ENCODE assay signal across 10 mouse cellular contexts in genomic region chr13:83344611-83345319, GRCm38 (mm10).
DNase-seq lines count a peak whose midpoint lies in the region; ATAC-seq lines count a peak whose summit lies in the region.
"Had no signal": no experiment of that assay in that cellular context is flagged by ENCODE, and none has a peak within 500 bp of the region (broad histone marks: within the 10 kb centered on the region; RNA-seq: fewer than 3 reads in every experiment).

No protein-coding gene starts in this region.

- H3K36me3 ChIP-seq in heart, embryonic 16.5 days (ENCODE audit: control insufficient read depth, insufficient read depth), result no peaks in the 10 kb centered on the region
- H3K36me3 ChIP-seq: embryonic facial prominence, embryonic 12.5 days had no signal

- ATAC-seq in heart, embryonic 16.5 days (replicated peaks; ENCODE audit: extremely low read depth, insufficient read depth, low FRiP score), result no peak
- ATAC-seq in megakaryocyte-erythroid progenitor cell, adult 5-6 weeks (replicated peaks; ENCODE audit: low FRiP score, low TSS enrichment, poor library complexity, severe bottlenecking), result peak; percentile 95

- H3K9ac ChIP-seq in heart, embryonic 16.5 days (ENCODE audit: low read length), result no peak overlapping the region
- H3K9ac ChIP-seq: embryonic facial prominence, embryonic 12.5 days had no signal

- WGBS in heart, embryonic 16.5 days, result 35% methylated on average over 14 of the region's 14 CpGs

- H3K27ac ChIP-seq in heart, embryonic 16.5 days (ENCODE audit: low read length), result no peak overlapping the region
- H3K27ac ChIP-seq: embryonic facial prominence, embryonic 12.5 days had no signal

- no peak overlapping the region for H3K4me3 ChIP-seq in heart, embryonic 16.5 days (ENCODE audit: low read length)
- H3K4me3 ChIP-seq: embryonic facial prominence, embryonic 12.5 days had no signal

- no peaks in the 10 kb centered on the region for H3K9me3 ChIP-seq in heart, embryonic 16.5 days (replicated peaks; ENCODE audit: control insufficient read depth, low read length)
- H3K9me3 ChIP-seq: embryonic facial prominence, embryonic 12.5 days had no signal

- H3K4me1 ChIP-seq in heart, embryonic 16.5 days (ENCODE audit: control insufficient read depth, insufficient read depth, low read length), result no peaks in the 10 kb centered on the region
- H3K4me1 ChIP-seq: embryonic facial prominence, embryonic 12.5 days had no signal

- intact Hi-C loops in heart, postnatal 10 days (cut with DNase I), result no loop called here

- no peak for DNase-seq in heart, postnatal 10 days
- DNase-seq in MEL-GATA-1-ER (ENCODE audit: extremely low read depth, low read depth), result peak; percentile 50
- DNase-seq in forelimb bud, embryonic 11.5 days (ENCODE audit: low read depth, low spot score), result peak; percentile 11
- no peak for DNase-seq in layer of hippocampus, adult 18-20 months (ENCODE audit: low spot score in 2 of 2)
- no peak for DNase-seq in adrenal gland, postnatal 10 days
- DNase-seq in thymus, postnatal 14 days, result no peak
- DNase-seq: lung, adult 18-20 months had no signal

- H3K4me2 ChIP-seq in heart, embryonic 16.5 days (ENCODE audit: low read depth, low read length), result peak overlapping the region; percentile 33
- H3K4me2 ChIP-seq: embryonic facial prominence, embryonic 12.5 days had no signal

- H3K27me3 ChIP-seq in heart, embryonic 16.5 days (ENCODE audit: control insufficient read depth, insufficient read depth, low read length), result no peaks in the 10 kb centered on the region
- H3K27me3 ChIP-seq: embryonic facial prominence, embryonic 12.5 days had no signal

Comparison
In these comparisons a context has a peak if more than half of its experiments do, and no peak if none do; other contexts are left out.
1. DNase-seq: peak in MEL-GATA-1-ER (single experiment) and forelimb bud, embryonic 11.5 days (single experiment); none in heart, postnatal 10 days (0 of 2), layer of hippocampus, adult 18-20 months (0 of 2), adrenal gland, postnatal 10 days (single experiment) and thymus, postnatal 14 days (single experiment).